Mouse (Mus musculus) intestine, postnatal 0 days (tissue): Measurements from ENCODE around the gene Cfap100. TPM values are rescaled to one million over a fixed set of nuclear protein-coding genes. Genes with fewer than 3 reads are reported as not detected.

Source experiments
- ATAC-seq: fragments of 200-750 bp; cut with Nextera tagmentation; 2 replicates; pipeline ENCODE4 v1.8.0; 2017; ENCODE audit warnings: mild to moderate bottlenecking, moderate TSS enrichment, moderate library complexity
- H3K27ac ChIP-seq: fragments of 300-500 bp; sonication (generic); 2 replicates; pipeline ENCODE4 v1.5.1; 2014; ENCODE audit warnings: mild to moderate bottlenecking, low read depth, low read length, moderate library complexity
- H3K27me3 ChIP-seq: fragments of 300-500 bp; sonication (generic); replicated peaks from 2 replicates; pipeline ENCODE4 v1.6.1; 2014; ENCODE audit warnings: low read length, mixed read lengths; ENCODE audit not compliant: control insufficient read depth, insufficient read depth
- H3K36me3 ChIP-seq: fragments of 300-500 bp; sonication (generic); 2 replicates; pipeline ENCODE4 v1.6.1; 2014; ENCODE audit warnings: mild to moderate bottlenecking, moderate library complexity; ENCODE audit not compliant: control insufficient read depth, insufficient read depth
- H3K4me1 ChIP-seq: fragments of 300-500 bp; sonication (generic); replicated peaks from 2 replicates; pipeline ENCODE4 v1.6.1; 2014; ENCODE audit warnings: antibody characterized with exemption, low read length, mixed read lengths; ENCODE audit not compliant: control insufficient read depth, insufficient read depth
- H3K4me2 ChIP-seq: fragments of 300-500 bp; sonication (generic); replicated peaks from 2 replicates; pipeline ENCODE4 v1.6.1; 2014; ENCODE audit warnings: low read depth, mild to moderate bottlenecking, moderate library complexity
- H3K4me3 ChIP-seq: fragments of 300-500 bp; sonication (generic); 2 replicates; pipeline ENCODE4 v1.5.1; 2014; ENCODE audit warnings: low read depth, low read length
- H3K9ac ChIP-seq: fragments of 300-500 bp; sonication (generic); 2 replicates; pipeline ENCODE4 v1.6.1; 2014; ENCODE audit warnings: mild to moderate bottlenecking, low read depth, low read length
- H3K9me3 ChIP-seq: fragments of 300-500 bp; sonication (generic); 2 replicates; pipeline ENCODE4 v1.6.1; 2016; ENCODE audit warnings: mixed run types; ENCODE audit not compliant: control insufficient read depth
- CTCF ChIP-seq: sonication (generic); IDR thresholded peaks from 2 replicates; pipeline ENCODE4 v1.5.1; 2016; ENCODE audit warnings: low read depth, mild to moderate bottlenecking, control low read depth, antibody characterized with exemption, moderate library complexity
- WGBS: fragments of 180-500 bp; shearing (Covaris S2); extraction: QIAGEN DNeasy Blood & Tissue Kit; methylation state at CpG from one replicate; pipeline ENCODE4 v1.1.7; 2014; 5-methylcytosine and 5-hydroxymethylcytosine counted together
- polyA plus RNA-seq: library from polyadenylated mRNA; unstranded; fragments of >200 nt; fragmentation: Nextera tagmentation; extraction: Ambion mirVana; gene quantifications from 2 replicates; pipeline ENCODE4 v1.2.1, GENCODE M21; 2015

Gene Cfap100
- polyA plus RNA-seq, 1 experiment from 2014 or later: not detected

DNA sequence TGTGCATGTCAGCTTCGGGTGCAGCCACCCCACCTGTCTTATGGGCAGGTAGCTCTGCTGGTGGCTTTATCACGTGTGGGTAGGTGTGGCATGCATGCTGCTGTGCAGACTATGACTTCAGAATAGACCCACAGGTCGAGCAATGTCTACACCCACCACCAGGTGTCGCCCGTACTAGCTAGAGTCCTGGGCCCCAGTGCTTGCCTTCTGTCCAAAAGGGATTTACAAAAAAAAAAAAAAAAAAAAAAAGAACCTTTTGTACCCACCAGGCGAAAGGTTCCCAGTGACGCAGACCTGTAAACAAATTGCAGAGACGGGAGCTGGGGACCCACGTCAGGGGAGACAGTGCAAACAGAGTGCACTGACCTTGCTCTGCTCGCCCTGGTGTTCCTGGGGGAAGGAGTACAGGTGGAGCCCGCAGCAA is 6.6 kb upstream of the Cfap100 start:
- H3K27me3 ChIP-seq: no peaks in the 10 kb centered on the region

DNA sequence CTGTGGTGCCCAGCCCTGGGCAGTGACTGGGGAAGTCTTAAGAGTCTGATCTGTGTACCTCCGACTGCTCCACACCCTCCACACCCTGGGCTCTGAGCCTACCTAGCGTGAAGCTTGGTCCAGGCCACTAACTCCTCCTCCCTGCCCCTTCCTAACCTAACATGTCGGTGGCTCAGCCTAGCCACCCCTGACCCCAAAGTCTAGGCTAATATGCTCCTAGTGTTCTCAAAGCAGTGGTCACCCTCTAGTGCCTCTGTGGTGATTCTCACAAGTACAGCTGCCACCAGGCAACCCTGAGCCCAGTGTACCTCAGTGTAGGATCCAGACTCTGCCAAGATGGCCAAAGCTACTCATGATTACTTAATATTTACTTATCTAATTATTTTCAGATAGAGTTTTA is 6.1 kb upstream of the Cfap100 start:
- ATAC-seq: no peak; the same call in 1 of the 2 replicates

More for the DNA sequence above, 6.6 kb upstream of the Cfap100 start:
- peak; percentile 85 for TF ChIP-seq CTCF
- Histone ChIP-seq H3K4me1 (no peaks in the 10 kb centered on the region), H3K27ac (no peak overlapping the region), H3K4me2 (no peak overlapping the region), H3K9me3 (no peaks in the 10 kb centered on the region), H3K4me3 (no peak overlapping the region), H3K36me3 (no peaks in the 10 kb centered on the region), H3K9ac (no peak overlapping the region)
- ATAC-seq: peak; percentile 90
- WGBS: 13% methylated on average over 11 of the region's 11 CpGs

DNA sequence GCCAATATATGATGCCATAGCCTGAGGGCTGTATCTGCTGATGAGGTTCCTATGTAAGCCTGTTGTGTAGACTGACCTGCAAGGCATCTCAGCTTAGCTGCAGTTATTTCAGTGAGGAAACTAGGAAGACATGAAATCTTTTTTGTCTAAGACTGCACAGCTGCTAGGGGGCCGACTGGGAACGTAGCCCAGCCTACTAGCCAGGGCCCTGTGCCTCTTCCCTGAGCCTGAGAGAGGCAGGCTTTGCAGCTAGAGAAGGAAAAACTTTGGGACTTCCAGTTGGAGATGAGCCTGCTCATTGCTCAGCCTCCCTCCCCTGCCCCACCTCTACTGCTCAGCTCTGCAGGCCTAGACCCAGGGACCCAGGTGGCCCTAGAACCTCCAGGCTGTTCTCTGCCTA is 2.9 kb upstream of the Cfap100 start:
- H3K9me3 ChIP-seq: no peaks in the 10 kb centered on the region
- no peaks in the 10 kb centered on the region for H3K36me3 ChIP-seq
- no peak for ATAC-seq
- no peak overlapping the region for H3K4me3 ChIP-seq
- no peak overlapping the region for H3K27ac ChIP-seq
- no peaks in the 10 kb centered on the region for H3K4me1 ChIP-seq
- no peak for TF ChIP-seq CTCF
- no peak overlapping the region for H3K9ac ChIP-seq
- no peak overlapping the region for H3K4me2 ChIP-seq
- H3K27me3 ChIP-seq: no peaks in the 10 kb centered on the region; the same call in 1 of the 2 replicates
- 76% methylated on average over 2 of the region's 2 CpGs for WGBS

More for the DNA sequence above, 6.1 kb upstream of the Cfap100 start:
- H3K9ac ChIP-seq: no peak overlapping the region
- no peaks in the 10 kb centered on the region for H3K36me3 ChIP-seq
- TF ChIP-seq CTCF: no peak
- no peaks in the 10 kb centered on the region for H3K4me1 ChIP-seq
- H3K27ac ChIP-seq: no peak overlapping the region
- no peaks in the 10 kb centered on the region for H3K9me3 ChIP-seq
- no peak overlapping the region for H3K4me2 ChIP-seq
- no peaks in the 10 kb centered on the region for H3K27me3 ChIP-seq
- H3K4me3 ChIP-seq: no peak overlapping the region
- WGBS: 67% methylated on average over 3 of the region's 3 CpGs

DNA sequence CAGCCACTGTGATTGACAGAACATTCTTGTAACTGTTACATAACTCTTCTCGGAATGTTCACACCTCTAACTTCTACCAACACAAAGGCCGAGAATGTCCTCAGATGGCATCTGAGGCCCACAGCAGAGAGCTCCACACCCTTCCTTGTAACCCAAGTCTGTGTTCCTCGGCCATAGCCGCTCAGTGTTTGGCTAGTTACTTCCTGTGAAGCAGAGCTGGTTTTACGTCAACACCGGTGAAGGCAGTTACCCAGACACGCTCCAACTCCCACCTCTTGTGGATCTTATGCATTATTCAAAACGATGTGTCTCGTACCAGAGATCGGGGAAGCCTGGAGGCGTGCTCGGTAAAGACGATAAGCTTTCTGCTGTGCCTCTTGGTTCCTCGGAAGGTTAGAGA is 1.3 kb upstream of the Cfap100 start:
- Histone ChIP-seq H3K9me3 (no peaks in the 10 kb centered on the region), H3K36me3 (no peaks in the 10 kb centered on the region), H3K27ac (no peak overlapping the region), H3K4me3 (no peak overlapping the region), H3K9ac (no peak overlapping the region), H3K4me1 (no peaks in the 10 kb centered on the region), H3K27me3 (no peaks in the 10 kb centered on the region; the same call in 1 of the 2 replicates), H3K4me2 (no peak overlapping the region)
- 76% methylated on average over 14 of the region's 14 CpGs for WGBS
- ATAC-seq: no peak
- no peak for TF ChIP-seq CTCF

DNA sequence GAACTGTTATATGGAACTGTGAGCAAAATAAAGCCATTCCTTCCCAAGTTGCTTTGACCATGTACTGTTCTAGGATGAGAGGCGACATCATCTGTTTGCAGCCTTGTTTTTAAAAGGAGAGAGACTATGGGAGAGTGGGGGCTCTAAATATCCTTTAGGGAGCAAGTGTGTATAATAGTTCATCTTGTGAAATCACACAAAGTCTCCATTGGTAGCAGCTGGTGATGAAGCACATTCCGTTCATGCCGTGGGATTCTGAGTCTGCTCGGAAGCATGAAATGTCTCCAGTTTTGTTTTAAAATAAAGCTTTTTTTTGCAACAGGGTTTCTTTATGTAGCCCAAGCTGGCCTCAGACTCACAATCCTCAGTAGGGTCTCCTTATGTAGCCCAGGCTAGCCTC is 2.6 kb downstream of the Cfap100 start:
- 74% methylated on average over 4 of the region's 4 CpGs for WGBS
- no peak for ATAC-seq
- Histone ChIP-seq H3K27me3 (no peaks in the 10 kb centered on the region; the same call in 1 of the 2 replicates), H3K4me2 (no peak overlapping the region), H3K36me3 (no peaks in the 10 kb centered on the region), H3K27ac (no peak overlapping the region), H3K4me3 (no peak overlapping the region), H3K9me3 (no peaks in the 10 kb centered on the region), H3K9ac (no peak overlapping the region), H3K4me1 (no peaks in the 10 kb centered on the region)
- TF ChIP-seq CTCF: no peak

DNA sequence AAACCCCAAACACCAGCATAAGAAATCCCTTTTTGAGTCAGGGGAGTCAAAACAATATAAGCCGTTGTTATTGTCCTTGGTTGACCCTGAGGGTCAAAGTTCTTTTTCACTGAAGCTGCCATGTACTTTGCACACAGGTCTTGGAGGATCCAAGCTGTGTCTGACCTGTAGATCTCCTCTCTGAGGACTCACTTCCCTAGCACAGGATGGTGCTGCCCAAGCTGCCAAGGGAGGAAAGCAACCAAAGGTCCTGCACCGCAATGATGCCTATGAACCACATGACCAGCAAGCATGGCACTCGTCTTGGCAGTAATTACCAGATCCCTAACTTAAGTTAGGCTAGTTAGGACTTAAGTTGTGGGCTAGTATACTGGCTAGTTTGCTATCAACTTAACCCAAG is 3.2 kb downstream of the Cfap100 start:
- Histone ChIP-seq H3K27ac (no peak overlapping the region), H3K27me3 (no peaks in the 10 kb centered on the region; the same call in 1 of the 2 replicates), H3K4me3 (no peak overlapping the region), H3K4me2 (no peak overlapping the region), H3K36me3 (no peaks in the 10 kb centered on the region), H3K9ac (no peak overlapping the region), H3K9me3 (no peaks in the 10 kb centered on the region), H3K4me1 (no peaks in the 10 kb centered on the region)
- ATAC-seq: no peak
- 83% methylated on average over 3 of the region's 3 CpGs for WGBS
- TF ChIP-seq CTCF: no peak

DNA sequence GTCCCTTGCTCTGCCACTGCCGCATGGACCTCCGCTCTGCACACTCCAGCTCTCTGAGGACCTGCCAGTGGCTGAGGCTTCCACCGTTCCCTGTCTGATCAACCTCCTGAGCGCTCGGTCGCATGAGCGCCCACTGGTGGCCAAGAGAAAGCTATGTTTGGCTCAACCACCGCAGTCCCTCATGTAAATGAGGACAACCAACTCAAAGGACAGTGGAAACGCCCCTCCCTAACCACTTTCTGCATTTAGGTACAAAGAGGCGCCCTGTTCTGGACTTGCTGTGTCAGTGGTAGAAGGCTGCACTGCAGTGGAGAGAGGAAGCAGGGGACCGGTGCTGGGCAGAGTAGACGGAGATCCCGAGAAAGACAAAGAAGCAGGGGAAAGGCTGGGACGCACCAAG is 6.0 kb downstream of the Cfap100 start:
- Histone ChIP-seq H3K27me3 (no peaks in the 10 kb centered on the region), H3K4me1 (no peaks in the 10 kb centered on the region)

More for the DNA sequence above, 6.0 kb downstream of the Cfap100 start:
- Histone ChIP-seq H3K36me3 (no peaks in the 10 kb centered on the region), H3K4me2 (peak overlapping the region; percentile 56), H3K27ac (no peak overlapping the region), H3K4me3 (no peak overlapping the region), H3K9me3 (no peaks in the 10 kb centered on the region), H3K9ac (no peak overlapping the region)
- ATAC-seq: peak; percentile 65
- 11% methylated on average over 14 of the region's 14 CpGs for WGBS
- peak; percentile 96 for TF ChIP-seq CTCF
